Mouse (Mus musculus) cortical plate, adult 2 months (tissue): Measurements from ENCODE around the gene Gpr149.

Experiments used
- CTCF ChIP-seq: fragments of 200-500 bp; IDR thresholded peaks from 2 replicates; pipeline ENCODE4 v1.5.1; 2011; ENCODE audit warnings: mild to moderate bottlenecking, control low read depth, low read length; ENCODE audit not compliant: insufficient read depth; ENCODE audit errors: extremely low read depth
- POLR2A ChIP-seq: fragments of 200-500 bp; IDR thresholded peaks from 2 replicates; pipeline ENCODE4 v1.6.1; 2011; ENCODE audit warnings: mild to moderate bottlenecking, low read length, control low read depth; ENCODE audit not compliant: insufficient read depth; ENCODE audit errors: extremely low read depth

- TF ChIP-seq POLR2A: no peak
- TF ChIP-seq CTCF: no peak
These were observed 19.9 kb downstream of the Gpr149 start for GRCm38 (mm10) chr3:62585072-62585471.
